Mouse (Mus musculus) CD4-positive, CD25-positive, alpha-beta regulatory T cell, adult 9 weeks (primary cell): ENCODE data around the gene Atm. TPM values are rescaled to one million over a fixed set of nuclear protein-coding genes. Genes with fewer than 3 reads are reported as not detected.

Experiments
- polyA plus RNA-seq: library from polyadenylated mRNA; unstranded; fragments of 100-300 nt; shearing (Covaris generic); gene quantifications from one replicate; pipeline ENCODE4 v1.2.1, GENCODE M21; 2017

Gene Atm
- polyA plus RNA-seq = 41.1 TPM

DNA sequence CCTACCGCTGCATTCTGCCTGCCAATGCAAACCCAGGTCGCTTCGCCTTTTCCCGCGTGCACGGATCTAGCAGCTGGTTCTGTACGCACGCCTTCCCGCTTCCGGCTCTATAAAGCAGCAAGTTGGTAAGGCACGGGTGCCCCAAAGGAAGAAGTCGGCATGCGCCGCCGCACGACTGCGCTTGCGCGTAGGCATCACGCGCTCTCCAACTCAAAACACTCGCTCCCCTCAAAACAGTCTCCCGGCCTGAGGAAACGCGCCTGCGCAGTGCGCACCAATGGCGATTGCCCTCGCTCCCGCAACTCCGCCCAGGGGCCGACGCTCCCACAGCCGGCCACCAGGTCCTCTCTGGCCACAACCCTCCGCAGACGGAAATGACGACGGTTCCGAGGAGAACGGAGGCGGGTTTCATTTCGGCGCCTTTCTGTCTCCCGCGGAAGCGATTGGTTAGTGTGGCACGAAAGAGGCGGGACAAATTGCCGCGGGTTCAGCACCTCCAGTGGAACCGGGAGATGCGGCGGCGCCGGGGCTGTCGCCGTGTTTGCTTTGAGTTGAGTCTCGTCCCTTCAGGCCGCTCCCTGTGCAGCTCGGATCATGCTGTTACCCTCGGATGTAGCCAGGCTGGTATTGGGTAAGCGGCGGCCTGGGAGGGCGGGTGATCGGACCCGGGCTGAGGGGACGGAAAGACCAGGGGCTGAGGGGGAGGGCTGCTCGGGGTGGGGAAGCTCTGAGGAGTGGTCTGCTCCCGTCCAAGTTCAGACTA, at the start of gene Atm, which contains the start of gene Npat:
TSS of gene Atm (minus strand) at position 183 of the 763 bp plus-strand sequence.
TSS of gene Npat (plus strand) at position 490 of the 763 bp plus-strand sequence.

DNA sequence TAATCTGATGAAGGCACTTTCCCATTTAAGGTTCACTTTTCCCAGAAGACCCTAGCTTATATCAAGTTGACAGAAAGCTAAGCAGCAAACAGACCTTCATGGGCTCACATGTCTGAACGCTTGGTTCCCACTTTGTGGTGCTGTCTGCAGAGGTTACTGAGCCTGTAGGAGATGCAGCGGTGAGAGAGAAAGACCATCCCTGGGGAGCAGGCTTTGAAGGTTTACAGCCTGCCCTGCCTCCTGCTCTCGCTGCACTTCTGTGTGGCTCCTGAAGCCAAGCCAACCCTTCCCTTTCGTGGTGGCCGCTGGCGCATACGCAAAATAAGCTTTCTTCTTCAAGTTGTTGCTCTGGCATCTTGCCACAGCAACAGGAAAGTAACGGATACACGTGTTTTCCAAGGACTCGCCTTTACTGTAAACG, 134.2 kb downstream of the Atm start, which contains the start of gene 4930550C14Rik:
TSS of gene 4930550C14Rik (plus strand) at position 35 of the 421 bp plus-strand sequence.

Other genes with a start within 250 kb of the Atm start
- gene Exph5, start 235.1 kb downstream of the Atm start, polyA plus RNA-seq = 0.73 TPM
- 0.66 TPM for gene Kdelc2, start 152.7 kb downstream of the Atm start, polyA plus RNA-seq
- 0.45 TPM for gene 4930550C14Rik, start 134.4 kb downstream of the Atm start, polyA plus RNA-seq
- gene Npat, start 307 bp upstream of the Atm start, polyA plus RNA-seq = 26.7 TPM
- gene Acat1, start 73.6 kb upstream of the Atm start, polyA plus RNA-seq = 78.9 TPM
- gene Cul5, start 133.3 kb upstream of the Atm start, polyA plus RNA-seq = 24.3 TPM
- gene Rab39, start 169.5 kb upstream of the Atm start, polyA plus RNA-seq = not detected
- 21.9 TPM for gene Slc35f2, start 234.8 kb upstream of the Atm start, polyA plus RNA-seq